Mouse (Mus musculus) myocyte (in vitro differentiated cells): ENCODE data around the gene Mgll. TPM values are rescaled to one million over a fixed set of nuclear protein-coding genes. Genes with fewer than 3 reads are reported as not detected.

Experiments used
- H3K27me3 ChIP-seq: one replicate; pipeline ENCODE4 v1.6.1; 2011; ENCODE audit not compliant: control insufficient read depth, insufficient read depth, insufficient read length
- H3K36me3 ChIP-seq: one replicate; pipeline ENCODE4 v1.6.1; 2011; ENCODE audit not compliant: control insufficient read depth, insufficient read depth
- H3K4me2 ChIP-seq: one replicate; pipeline ENCODE4 v1.6.1; 2011; ENCODE audit warnings: low read depth, control low read depth
- H3K4me3 ChIP-seq: one replicate; pipeline ENCODE4 v1.5.1; 2011; ENCODE audit warnings: mild to moderate bottlenecking, control low read depth, moderate library complexity
- H3K79me2 ChIP-seq: one replicate; pipeline ENCODE4 v1.6.1; 2011; ENCODE audit not compliant: control insufficient read depth, insufficient read depth
- H3ac ChIP-seq: one replicate; pipeline ENCODE4 v1.6.1; 2011; ENCODE audit not compliant: control insufficient read depth, insufficient read length
- CEBPB ChIP-seq: IDR thresholded peaks from 2 replicates; pipeline ENCODE4 v1.6.1; 2011; ENCODE audit warnings: mild to moderate bottlenecking, moderate library complexity; ENCODE audit not compliant: poor library complexity, insufficient read depth, severe bottlenecking
- E2F4 ChIP-seq: IDR thresholded peaks from one replicate; pipeline ENCODE4 v1.6.1; 2011; ENCODE audit warnings: mild to moderate bottlenecking, control low read depth, moderate library complexity; ENCODE audit not compliant: insufficient read depth
- MAX ChIP-seq: IDR thresholded peaks from one replicate; pipeline ENCODE4 v1.6.1; 2011; ENCODE audit warnings: low read depth, mild to moderate bottlenecking, control low read depth
- MYOD1 ChIP-seq, 3 experiments: IDR thresholded peaks; one replicate each; pipeline ENCODE4 v1.6.1; 2011; ENCODE audit warnings: control low read depth in 2 of 3, low read depth in 2 of 3, mild to moderate bottlenecking in 2 of 3, moderate library complexity in 1 of 3; ENCODE audit not compliant: insufficient read length in 2 of 3, control insufficient read depth in 1 of 3
- MYOG ChIP-seq, 3 experiments: IDR thresholded peaks; one replicate each; pipeline ENCODE4 v1.6.1; 2011; ENCODE audit warnings: control low read depth in 2 of 3, low read depth in 2 of 3, mild to moderate bottlenecking in 2 of 3; ENCODE audit not compliant: insufficient read length in 2 of 3, control insufficient read depth in 1 of 3, insufficient read depth in 1 of 3
- POLR2A ChIP-seq: IDR thresholded peaks from one replicate; pipeline ENCODE4 v1.6.1; 2011; ENCODE audit warnings: low read depth, mild to moderate bottlenecking, control low read depth, moderate library complexity; ENCODE audit not compliant: insufficient read length
- POLR2AphosphoS2 ChIP-seq: IDR thresholded peaks from one replicate; pipeline ENCODE4 v1.6.1; 2011; ENCODE audit warnings: low read depth, control low read depth; ENCODE audit not compliant: insufficient read length
- REST ChIP-seq: IDR thresholded peaks from one replicate; pipeline ENCODE4 v1.6.1; 2011; ENCODE audit warnings: mild to moderate bottlenecking, control low read depth, moderate library complexity; ENCODE audit not compliant: insufficient read depth, insufficient read length
- SRF ChIP-seq: IDR thresholded peaks from one replicate; pipeline ENCODE4 v1.6.1; 2011; ENCODE audit warnings: low read depth; ENCODE audit not compliant: control insufficient read depth, insufficient read length
- TCF12 ChIP-seq: IDR thresholded peaks from one replicate; pipeline ENCODE4 v1.6.1; 2011; ENCODE audit warnings: mild to moderate bottlenecking, control low read depth; ENCODE audit not compliant: poor library complexity, insufficient read depth, severe bottlenecking
- TCF3 ChIP-seq: IDR thresholded peaks from one replicate; pipeline ENCODE4 v1.6.1; 2011; ENCODE audit warnings: low read depth, control low read depth; ENCODE audit not compliant: insufficient read length
- USF1 ChIP-seq: IDR thresholded peaks from one replicate; pipeline ENCODE4 v1.6.1; 2011; ENCODE audit warnings: low read depth, mild to moderate bottlenecking, control low read depth, moderate library complexity
- polyA plus RNA-seq: library from polyadenylated mRNA; unstranded; fragments of >200 nt; fragmentation: generic; extraction: Trizol; gene quantifications from one replicate; pipeline ENCODE4 v1.2.1, GENCODE M21; 2012; ENCODE audit warnings: missing spikeins

The Mgll gene
- 4.7 TPM for polyA plus RNA-seq

DNA sequence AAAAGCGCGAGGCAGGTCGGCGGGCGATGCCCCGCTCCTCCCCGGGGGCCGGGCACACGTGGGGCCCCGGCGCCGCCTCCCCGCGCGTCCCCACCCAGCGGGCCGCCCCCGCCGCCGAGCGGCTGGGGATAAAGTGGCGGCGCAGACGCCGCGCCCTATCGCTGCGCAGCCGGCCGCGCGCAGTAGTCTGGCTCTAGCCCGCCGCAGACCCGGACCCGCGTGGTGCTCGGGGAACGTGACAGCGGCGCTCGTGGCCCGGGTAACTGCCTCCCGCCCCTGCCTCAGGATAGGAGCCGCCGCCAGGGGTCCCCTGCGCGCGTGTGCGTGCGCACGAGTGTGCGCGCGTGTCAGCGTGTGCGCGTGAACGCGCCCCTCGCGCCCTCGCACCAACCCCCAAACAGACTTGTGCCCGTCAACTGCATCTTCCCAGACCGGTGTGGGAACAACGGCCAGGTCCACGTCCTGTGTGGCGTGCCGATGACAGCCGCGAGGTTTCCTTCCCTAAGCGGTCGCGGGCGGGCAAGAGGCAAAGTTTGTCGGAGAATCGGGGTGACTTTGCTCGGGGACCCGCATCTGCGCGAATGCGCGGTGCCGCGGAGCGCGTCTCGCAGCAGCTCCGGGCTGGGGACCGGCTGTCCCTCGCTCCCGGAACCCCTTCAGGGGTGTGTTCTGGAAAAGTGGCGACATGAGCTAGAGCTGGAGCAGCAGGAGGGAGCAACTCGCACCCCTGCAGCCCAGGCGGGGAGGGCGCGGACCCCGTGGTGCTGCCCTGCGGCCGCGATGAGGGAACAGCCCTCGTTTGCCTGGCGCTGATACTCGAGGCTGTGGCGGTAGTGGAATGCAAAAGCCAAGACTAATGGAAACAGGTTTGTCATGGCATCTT, at the start of gene Mgll:
TSS of gene Mgll (plus strand) at position 100 of the 883 bp plus-strand sequence.
- TF ChIP-seq POLR2A (peak; percentile 67), MYOD1 (IDR thresholded peaks at IDR 0.05; ENCODE audit: control insufficient read depth in 1 of 3, insufficient read length in 2 of 3, low read depth in 2 of 3) (no peak), MYOG (IDR thresholded peaks at IDR 0.05; ENCODE audit: control insufficient read depth in 1 of 3, insufficient read depth in 1 of 3, insufficient read length in 2 of 3, low read depth in 2 of 3) (peak in 1 of 3 experiments; percentile 15), POLR2AphosphoS2 (peak; percentile 24), MAX (no peak), TCF3 (no peak), USF1 (no peak)
- Histone ChIP-seq H3K79me2 (no peaks in the 10 kb centered on the region), H3K27me3 (peaks cover 16% of the 10 kb centered on the region), H3ac (peak within 1 kb of the TSS; percentile 52), H3K4me3 (peak within 1 kb of the TSS; percentile 17), H3K36me3 (no peaks in the 10 kb centered on the region), H3K4me2 (peak within 1 kb of the TSS; percentile 91)

DNA sequence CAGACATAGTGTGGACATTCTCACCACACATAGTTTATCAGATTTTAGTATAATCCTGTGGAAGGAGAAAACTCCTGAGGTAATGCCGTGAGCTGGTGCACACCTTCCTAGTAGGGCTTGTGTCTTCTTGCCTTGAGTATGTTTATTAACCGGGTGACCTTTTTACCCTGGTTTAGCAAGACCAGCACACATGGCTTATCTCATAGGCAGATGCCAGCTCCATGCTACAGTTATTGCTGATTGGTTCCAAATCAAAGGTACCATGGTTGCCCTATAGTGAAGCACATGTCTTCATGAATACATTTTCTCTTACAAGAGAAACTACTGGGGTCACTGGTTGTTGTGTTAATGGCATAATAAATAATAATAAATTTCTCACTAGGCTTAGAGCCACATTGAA, 48.4 kb upstream of the Mgll start:
- Histone ChIP-seq H3K4me2 (no peak overlapping the region), H3K27me3 (no peaks in the 10 kb centered on the region), H3K4me3 (no peak overlapping the region), H3K36me3 (no peaks in the 10 kb centered on the region), H3K79me2 (no peaks in the 10 kb centered on the region), H3ac (no peak overlapping the region)
- no peak for TF ChIP-seq MAX
- TF ChIP-seq SRF, result no peak
- no peak for TF ChIP-seq POLR2AphosphoS2
- TF ChIP-seq CEBPB, result no peak
- no peak for TF ChIP-seq REST
- no peak for TF ChIP-seq POLR2A
- no peak for TF ChIP-seq TCF12
- TF ChIP-seq MYOG (IDR thresholded peaks at IDR 0.05; ENCODE audit: control insufficient read depth in 1 of 3, insufficient read depth in 1 of 3, insufficient read length in 2 of 3, low read depth in 2 of 3), result no peak
- TF ChIP-seq TCF3, result no peak
- TF ChIP-seq MYOD1 (IDR thresholded peaks at IDR 0.05; ENCODE audit: control insufficient read depth in 1 of 3, insufficient read length in 2 of 3, low read depth in 2 of 3), result no peak
- TF ChIP-seq USF1, result no peak

DNA sequence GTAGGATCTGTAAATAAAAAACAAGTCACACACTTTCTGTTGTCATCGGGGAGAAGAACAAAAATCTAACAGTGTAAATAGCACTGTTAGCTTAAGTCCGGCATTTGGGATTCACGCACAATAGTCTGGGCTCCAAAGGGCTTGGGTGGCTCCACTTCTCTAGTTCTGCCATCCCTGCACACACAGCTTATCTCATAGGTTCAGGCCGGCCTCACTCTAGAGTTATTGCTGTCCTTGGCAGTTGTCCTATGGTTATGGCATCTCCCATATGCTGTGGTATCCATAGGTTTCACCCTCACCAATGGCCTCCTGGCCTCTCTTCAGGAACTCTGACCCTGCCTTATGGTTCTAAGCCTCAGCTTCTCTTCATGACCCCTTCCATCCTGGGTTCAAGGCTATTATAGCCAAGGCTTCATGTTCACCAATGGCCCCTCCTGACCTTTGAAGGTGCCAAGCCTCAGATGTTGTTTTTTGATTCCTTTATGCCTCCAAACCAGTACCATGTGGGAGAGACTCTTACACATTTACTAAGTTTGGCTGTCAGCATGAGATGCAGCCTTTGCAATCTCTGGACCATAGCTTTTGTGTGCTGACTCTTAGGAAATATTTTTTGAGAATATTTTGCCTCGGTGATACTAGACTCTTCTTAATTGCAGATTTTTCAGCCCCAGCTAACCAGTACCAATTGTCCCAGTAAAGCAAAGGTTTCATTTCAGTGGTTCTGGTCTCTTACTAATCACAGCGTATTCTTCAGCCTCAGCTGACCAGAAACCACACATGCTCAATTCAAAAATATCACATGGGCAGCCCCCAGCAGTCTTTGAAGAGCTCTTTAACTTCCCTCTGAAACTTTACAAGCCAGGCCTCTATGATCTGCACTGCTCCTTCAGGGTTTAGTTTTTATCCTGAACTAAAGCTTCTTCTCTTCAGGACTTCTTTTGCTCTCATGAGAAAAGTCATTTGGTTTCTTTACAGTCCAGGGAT, 47.2 kb upstream of the Mgll start:
- no peak for TF ChIP-seq POLR2AphosphoS2
- no peaks in the 10 kb centered on the region for H3K79me2 ChIP-seq
- H3K36me3 ChIP-seq, result no peaks in the 10 kb centered on the region
- no peak overlapping the region for H3K4me2 ChIP-seq
- no peak overlapping the region for H3K4me3 ChIP-seq
- no peak overlapping the region for H3ac ChIP-seq
- no peaks in the 10 kb centered on the region for H3K27me3 ChIP-seq

DNA sequence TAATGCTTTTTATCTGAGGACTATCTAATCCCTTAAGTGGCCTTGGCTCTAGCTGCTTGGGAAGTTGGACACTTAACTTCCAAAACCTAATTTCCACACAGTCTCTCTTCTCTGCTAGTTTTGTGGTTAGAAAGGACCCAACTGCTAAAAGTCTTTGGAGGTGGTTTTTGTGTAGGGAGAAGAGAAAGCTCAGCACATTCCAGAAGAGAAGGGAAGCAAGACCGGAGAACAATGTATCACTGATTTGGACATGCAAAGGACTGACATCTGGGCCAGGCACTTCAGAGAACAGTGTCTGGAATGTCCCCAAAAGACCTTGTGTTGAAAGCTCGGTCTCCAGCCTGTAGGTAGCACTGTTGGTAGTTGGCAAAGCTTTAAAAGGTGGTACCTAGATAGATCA, 46.5 kb upstream of the Mgll start:
- Histone ChIP-seq H3K4me3 (no peak overlapping the region), H3K27me3 (no peaks in the 10 kb centered on the region), H3K36me3 (no peaks in the 10 kb centered on the region), H3ac (no peak overlapping the region), H3K4me2 (no peak overlapping the region), H3K79me2 (no peaks in the 10 kb centered on the region)
- TF ChIP-seq MYOD1 (IDR thresholded peaks at IDR 0.05; ENCODE audit: control insufficient read depth in 1 of 3, insufficient read length in 2 of 3, low read depth in 2 of 3) (no peak), CEBPB (no peak), TCF12 (no peak), E2F4 (no peak), MAX (no peak), REST (no peak), POLR2A (no peak), TCF3 (no peak), USF1 (no peak), SRF (no peak), POLR2AphosphoS2 (no peak), MYOG (IDR thresholded peaks at IDR 0.05; ENCODE audit: control insufficient read depth in 1 of 3, insufficient read depth in 1 of 3, insufficient read length in 2 of 3, low read depth in 2 of 3) (no peak)
